Mouse (Mus musculus) thymus, adult 2 months (tissue): ENCODE data around the gene Atp8a2.
"Not testable (repeated sequence)": the region's sequence is repeated elsewhere in the genome, so short reads cannot be mapped to it uniquely, and the experiment has no call there.

ENCODE experiments used
- CTCF ChIP-seq: fragments of 200-500 bp; IDR thresholded peaks from 2 replicates; pipeline ENCODE4 v1.5.1; 2012; ENCODE audit warnings: mild to moderate bottlenecking, control low read depth, low read length, moderate library complexity, borderline replicate concordance; ENCODE audit not compliant: control insufficient read depth, poor library complexity, insufficient read depth; ENCODE audit errors: extremely low read depth
- POLR2A ChIP-seq: fragments of 200-500 bp; IDR thresholded peaks from 2 replicates; pipeline ENCODE4 v1.6.1; 2012; ENCODE audit warnings: mild to moderate bottlenecking, low read length, control low read depth, moderate library complexity; ENCODE audit not compliant: control insufficient read depth, poor library complexity, insufficient read depth; ENCODE audit errors: extremely low read depth

DNA sequence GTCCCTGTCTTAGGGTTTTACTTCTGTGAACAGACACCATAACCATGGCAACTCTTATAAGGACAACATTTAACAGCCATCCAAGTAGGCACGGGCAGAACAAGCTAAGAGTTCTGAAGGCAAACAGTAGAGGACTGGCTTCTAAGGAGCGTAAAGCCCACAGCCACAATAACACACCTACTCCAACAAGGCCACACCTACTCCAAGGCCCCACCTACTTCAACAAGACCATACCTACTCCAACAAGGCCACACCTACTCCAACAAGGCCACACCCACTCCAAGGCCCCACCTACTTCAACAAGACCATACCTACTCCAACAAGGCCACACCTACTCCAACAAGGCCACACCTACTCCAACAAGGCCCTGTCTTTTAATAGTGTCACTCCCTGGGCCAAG, 386.7 kb downstream of the Atp8a2 start:
- not testable (repeated sequence) for TF ChIP-seq POLR2A, CTCF
